Mouse (Mus musculus): ENCODE measurements at regions not wholly inside any gene's neighbourhood (a gene's known extent, or its start where the extent isn't known, plus 50 kb on each side); places are given as distances from the start of the nearest gene placed in this dataset.

GRCm38 (mm10) chr7:136083005-136083404, 366.8 kb upstream of the Mki67 start:
- DNase-seq (ENCODE audit: low spot score) (peak; percentile 8), ATAC-seq (no peak)
- Histone ChIP-seq H3K4me1 (ENCODE audit: insufficient read depth, low read length) (peaks cover 26% of the 10 kb centered on the region; the same call in 1 of the 2 replicates), H3K4me3 (ENCODE audit: low read length) (no peak overlapping the region), H3K36me3 (ENCODE audit: insufficient read depth, low read length) (no peaks in the 10 kb centered on the region), H3K4me2 (ENCODE audit: low read depth, low read length) (no peak overlapping the region), H3K27me3 (ENCODE audit: insufficient read depth, low read length) (no peaks in the 10 kb centered on the region), H3K9ac (replicated peaks; ENCODE audit: low read length) (no peak overlapping the region), H3K9me3 (ENCODE audit: low read length) (no peaks in the 10 kb centered on the region), H3K27ac (peak overlapping the region; percentile 52)
- TF ChIP-seq CTCF (IDR thresholded peaks at IDR 0.05; ENCODE audit: low read depth), result no peak
- WGBS, result 38% methylated on average over 10 of the region's 10 CpGs

GRCm38 (mm10) chr7:136083571-136084342, 367.6 kb upstream of the Mki67 start:
- TF ChIP-seq CTCF (IDR thresholded peaks at IDR 0.05; ENCODE audit: low read depth), result no peak
- Histone ChIP-seq H3K27ac (peak overlapping the region; percentile 52), H3K9ac (replicated peaks; ENCODE audit: low read length) (no peak overlapping the region)

GRCm38 (mm10) chr7:136088785-136089184, 372.6 kb upstream of the Mki67 start:
- 56% methylated on average over 6 of the region's 6 CpGs for WGBS

More at GRCm38 (mm10) chr7:136083571-136084342, 367.6 kb upstream of the Mki67 start:
- no peaks in the 10 kb centered on the region for H3K9me3 ChIP-seq (ENCODE audit: low read length)
- 26% methylated on average over 14 of the region's 14 CpGs for WGBS
- H3K27me3 ChIP-seq (ENCODE audit: insufficient read depth, low read length), result no peaks in the 10 kb centered on the region
- DNase-seq (ENCODE audit: low spot score) (peak; percentile 80), ATAC-seq (peak; percentile 69)
- no peaks in the 10 kb centered on the region for H3K36me3 ChIP-seq (ENCODE audit: insufficient read depth, low read length)
- peaks cover 32% of the 10 kb centered on the region; the same call in 1 of the 2 replicates for H3K4me1 ChIP-seq (ENCODE audit: insufficient read depth, low read length)
- H3K4me3 ChIP-seq (ENCODE audit: low read length), result no peak overlapping the region
- no peak overlapping the region for H3K4me2 ChIP-seq (ENCODE audit: low read depth, low read length)

GRCm38 (mm10) chr7:136094681-136095360, 378.7 kb upstream of the Mki67 start:
- Histone ChIP-seq H3K27me3 (ENCODE audit: insufficient read depth, low read length) (no peaks in the 10 kb centered on the region), H3K4me1 (ENCODE audit: insufficient read depth, low read length) (no peaks in the 10 kb centered on the region), H3K36me3 (ENCODE audit: insufficient read depth, low read length) (no peaks in the 10 kb centered on the region), H3K4me2 (ENCODE audit: low read depth, low read length) (no peak overlapping the region), H3K27ac (no peak overlapping the region), H3K4me3 (ENCODE audit: low read length) (no peak overlapping the region), H3K9ac (replicated peaks; ENCODE audit: low read length) (no peak overlapping the region), H3K9me3 (ENCODE audit: low read length) (no peaks in the 10 kb centered on the region)
- DNase-seq (ENCODE audit: low spot score), result peak; percentile 10
- 61% methylated on average over 14 of the region's 14 CpGs for WGBS
- ATAC-seq, result no peak
- no peak for TF ChIP-seq CTCF (IDR thresholded peaks at IDR 0.05; ENCODE audit: low read depth)

More at GRCm38 (mm10) chr7:136088785-136089184, 372.6 kb upstream of the Mki67 start:
- no peak for TF ChIP-seq CTCF (IDR thresholded peaks at IDR 0.05; ENCODE audit: low read depth)
- DNase-seq (ENCODE audit: low spot score), result no peak
- Histone ChIP-seq H3K4me1 (ENCODE audit: insufficient read depth, low read length) (0 out of 2 replicates have a peak, but pooled peaks cover 13% of the 10 kb centered on the region), H3K4me3 (ENCODE audit: low read length) (no peak overlapping the region), H3K9ac (replicated peaks; ENCODE audit: low read length) (no peak overlapping the region), H3K27ac (no peak overlapping the region), H3K27me3 (ENCODE audit: insufficient read depth, low read length) (no peaks in the 10 kb centered on the region), H3K9me3 (ENCODE audit: low read length) (no peaks in the 10 kb centered on the region), H3K36me3 (ENCODE audit: insufficient read depth, low read length) (no peaks in the 10 kb centered on the region), H3K4me2 (ENCODE audit: low read depth, low read length) (no peak overlapping the region)
- no peak for ATAC-seq

- no peak for ATAC-seq
- WGBS, result 90% methylated on average over 4 of the region's 4 CpGs
- H3K4me2 ChIP-seq (ENCODE audit: low read depth, low read length), result no peak overlapping the region
- DNase-seq (ENCODE audit: low spot score), result no peak
- no peaks in the 10 kb centered on the region for H3K27me3 ChIP-seq (ENCODE audit: insufficient read depth, low read length)
- no peaks in the 10 kb centered on the region for H3K4me1 ChIP-seq (ENCODE audit: insufficient read depth, low read length)
- H3K9ac ChIP-seq (replicated peaks; ENCODE audit: low read length), result no peak overlapping the region
- H3K4me3 ChIP-seq (ENCODE audit: low read length), result no peak overlapping the region
- H3K9me3 ChIP-seq (ENCODE audit: low read length), result no peaks in the 10 kb centered on the region
- no peak overlapping the region for H3K27ac ChIP-seq
- TF ChIP-seq CTCF (IDR thresholded peaks at IDR 0.05; ENCODE audit: low read depth), result no peak
- no peaks in the 10 kb centered on the region for H3K36me3 ChIP-seq (ENCODE audit: insufficient read depth, low read length)
These were observed 387.9 kb upstream of the Mki67 start for GRCm38 (mm10) chr7:136104021-136104420.

GRCm38 (mm10) chr7:136112163-136112562, 396.0 kb upstream of the Mki67 start:
- DNase-seq (ENCODE audit: low spot score) (no peak), ATAC-seq (no peak)
- Histone ChIP-seq H3K27me3 (ENCODE audit: insufficient read depth, low read length) (no peaks in the 10 kb centered on the region), H3K4me3 (ENCODE audit: low read length) (no peak overlapping the region), H3K9me3 (ENCODE audit: low read length) (no peaks in the 10 kb centered on the region), H3K36me3 (ENCODE audit: insufficient read depth, low read length) (no peaks in the 10 kb centered on the region), H3K4me2 (ENCODE audit: low read depth, low read length) (no peak overlapping the region), H3K27ac (no peak overlapping the region), H3K4me1 (ENCODE audit: insufficient read depth, low read length) (no peaks in the 10 kb centered on the region), H3K9ac (replicated peaks; ENCODE audit: low read length) (no peak overlapping the region)
- no peak for TF ChIP-seq CTCF (IDR thresholded peaks at IDR 0.05; ENCODE audit: low read depth)
- WGBS, result 56% methylated on average over 6 of the region's 6 CpGs

All from hindbrain, postnatal 0 days (tissue).